Mouse (Mus musculus): ENCODE measurements around the gene Tada3. TPM values are rescaled to one million over a fixed set of nuclear protein-coding genes. Genes with fewer than 3 reads are reported as not detected.

Tada3 gene
- polyA plus RNA-seq, 1 experiment: 24.5 TPM

DNA sequence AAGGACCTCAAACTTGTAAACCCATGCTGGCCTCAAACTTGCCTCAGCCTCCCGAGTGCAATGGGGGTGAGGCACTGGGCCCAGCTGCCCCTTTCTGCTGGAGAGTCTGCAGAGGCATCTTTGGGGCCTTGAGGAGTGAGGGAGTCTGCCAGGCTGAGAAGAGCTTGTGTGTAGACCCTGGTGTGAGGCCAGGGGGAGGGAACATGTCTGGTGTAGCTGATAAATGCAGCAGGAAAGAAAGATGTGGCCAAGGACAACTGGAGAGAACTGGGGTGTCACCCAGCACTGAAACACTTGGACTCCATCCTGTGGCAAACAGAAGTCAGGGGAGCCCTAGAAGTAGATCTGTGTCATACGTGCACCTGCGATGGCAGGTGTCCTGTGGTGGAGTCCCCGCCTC lies 4.2 kb downstream of the Tada3 start:
- H3K4me1 ChIP-seq (ENCODE audit: control insufficient read depth, insufficient read depth, insufficient read length, low read length): no peaks in the 10 kb centered on the region; the same call in 1 of the 2 replicates

DNA sequence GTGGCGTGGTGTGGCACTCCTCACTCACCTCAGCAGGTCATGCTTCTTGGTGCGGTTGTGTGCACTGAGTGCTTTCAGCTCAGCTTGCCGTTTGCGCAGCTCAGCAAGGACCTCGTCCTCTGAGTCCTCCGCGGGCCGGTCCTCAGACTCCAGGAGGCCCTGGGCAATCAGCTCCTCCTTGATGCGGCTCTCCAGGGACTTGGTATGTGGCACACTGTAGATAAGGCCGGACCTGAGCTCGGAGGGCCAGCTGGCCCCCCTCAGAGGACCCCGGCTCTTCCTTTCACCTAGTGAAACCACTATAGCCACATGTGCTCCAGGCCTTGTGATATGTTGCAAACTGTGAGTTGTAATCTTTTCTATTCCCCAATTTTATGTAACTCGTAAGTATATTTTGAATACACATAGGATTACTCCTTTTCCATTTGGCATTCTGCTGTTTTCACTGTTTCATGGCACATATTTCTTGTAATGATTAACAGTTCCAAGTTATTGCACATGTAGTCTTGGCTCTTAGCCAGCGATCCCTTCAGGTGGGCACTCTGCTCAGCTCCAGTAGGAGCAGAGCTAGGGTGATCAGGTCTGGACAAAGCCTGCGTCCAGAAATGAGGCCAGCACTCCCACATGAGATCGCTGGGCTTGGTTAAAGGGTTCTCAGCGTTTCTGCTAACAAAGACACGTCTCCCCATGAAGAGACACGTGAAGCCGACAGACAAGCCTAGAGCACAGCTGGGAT lies 7.3 kb downstream of the Tada3 start:
- no peak overlapping the region for H3K27ac ChIP-seq (ENCODE audit: insufficient read depth, low read depth, low read length)
- TF ChIP-seq CTCF (IDR thresholded peaks at IDR 0.05; ENCODE audit: extremely low read depth, insufficient read length, insufficient replicate concordance, low read depth, low read length) (no peak), POLR2A (IDR thresholded peaks at IDR 0.05; ENCODE audit: low read depth, low read length) (no peak)
- 62% methylated on average over 20 of the region's 20 CpGs for WGBS
- H3K36me3 ChIP-seq (ENCODE audit: control insufficient read depth, insufficient read depth, low read length): peaks cover 62% of the 10 kb centered on the region
- H3K4me1 ChIP-seq (ENCODE audit: control insufficient read depth, insufficient read depth, insufficient read length, low read length): no peaks in the 10 kb centered on the region
- no peaks in the 10 kb centered on the region for H3K27me3 ChIP-seq (ENCODE audit: control insufficient read depth, insufficient read depth, low read length)
- no peak overlapping the region for H3K4me3 ChIP-seq (ENCODE audit: low read depth, low read length)

More for the DNA sequence above, 4.2 kb downstream of the Tada3 start:
- Histone ChIP-seq H3K36me3 (ENCODE audit: control insufficient read depth, insufficient read depth, low read length) (peaks cover 55% of the 10 kb centered on the region), H3K4me3 (ENCODE audit: low read depth, low read length) (no peak overlapping the region), H3K27ac (ENCODE audit: insufficient read depth, low read depth, low read length) (no peak overlapping the region), H3K27me3 (ENCODE audit: control insufficient read depth, insufficient read depth, low read length) (no peaks in the 10 kb centered on the region)
- TF ChIP-seq POLR2A (IDR thresholded peaks at IDR 0.05; ENCODE audit: low read depth, low read length) (no peak), CTCF (IDR thresholded peaks at IDR 0.05; ENCODE audit: extremely low read depth, insufficient read length, insufficient replicate concordance, low read depth, low read length) (no peak)
- WGBS: 76% methylated on average over 4 of the region's 4 CpGs

GRCm38 (mm10) chr6:113368577-113368976 lies 9.1 kb downstream of the Tada3 start:
- WGBS: 94% methylated on average over 5 of the region's 5 CpGs
- TF ChIP-seq CTCF (IDR thresholded peaks at IDR 0.05; ENCODE audit: extremely low read depth, insufficient read length, insufficient replicate concordance, low read depth, low read length): no peak
- TF ChIP-seq POLR2A (IDR thresholded peaks at IDR 0.05; ENCODE audit: low read depth, low read length): no peak
- no peak overlapping the region for H3K27ac ChIP-seq (ENCODE audit: insufficient read depth, low read depth, low read length)
- H3K36me3 ChIP-seq (ENCODE audit: control insufficient read depth, insufficient read depth, low read length): peaks cover 50% of the 10 kb centered on the region
- H3K4me3 ChIP-seq (ENCODE audit: low read depth, low read length): no peak overlapping the region
- no peaks in the 10 kb centered on the region for H3K4me1 ChIP-seq (ENCODE audit: control insufficient read depth, insufficient read depth, insufficient read length, low read length)
- H3K27me3 ChIP-seq (ENCODE audit: control insufficient read depth, insufficient read depth, low read length): no peaks in the 10 kb centered on the region

DNA sequence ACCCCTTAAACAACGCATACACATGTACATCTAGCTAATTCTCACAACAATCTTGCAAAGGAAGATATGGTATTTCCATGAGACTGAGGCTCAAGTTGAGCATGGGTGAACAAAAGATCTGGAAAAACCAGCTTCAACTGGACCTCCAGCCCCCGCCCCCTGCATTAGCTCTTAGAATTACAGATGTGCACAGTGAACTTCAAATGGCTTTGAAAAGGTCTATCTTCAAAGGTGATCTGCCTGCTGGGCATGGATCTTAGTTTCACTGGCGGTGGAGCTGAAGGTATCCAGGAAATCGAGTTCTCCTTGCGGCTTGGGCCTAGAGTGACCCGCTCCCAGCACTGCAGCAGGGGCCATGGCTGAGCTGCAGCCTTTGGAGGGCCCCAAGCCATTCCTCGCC lies 9.6 kb downstream of the Tada3 start:
- WGBS: 95% methylated on average over 7 of the region's 7 CpGs
- no peak overlapping the region for H3K4me3 ChIP-seq (ENCODE audit: low read depth, low read length)
- H3K36me3 ChIP-seq (ENCODE audit: control insufficient read depth, insufficient read depth, low read length): peaks cover 46% of the 10 kb centered on the region
- no peaks in the 10 kb centered on the region for H3K27me3 ChIP-seq (ENCODE audit: control insufficient read depth, insufficient read depth, low read length)
- no peak overlapping the region for H3K27ac ChIP-seq (ENCODE audit: insufficient read depth, low read depth, low read length)
- no peak for TF ChIP-seq POLR2A (IDR thresholded peaks at IDR 0.05; ENCODE audit: low read depth, low read length)
- TF ChIP-seq CTCF (IDR thresholded peaks at IDR 0.05; ENCODE audit: extremely low read depth, insufficient read length, insufficient replicate concordance, low read depth, low read length): no peak
- no peaks in the 10 kb centered on the region for H3K4me1 ChIP-seq (ENCODE audit: control insufficient read depth, insufficient read depth, insufficient read length, low read length)

- Histone ChIP-seq H3K4me1 (ENCODE audit: control insufficient read depth, insufficient read depth, insufficient read length, low read length) (no peaks in the 10 kb centered on the region), H3K4me3 (ENCODE audit: low read depth, low read length) (no peak overlapping the region), H3K27me3 (ENCODE audit: control insufficient read depth, insufficient read depth, low read length) (no peaks in the 10 kb centered on the region), H3K27ac (ENCODE audit: insufficient read depth, low read depth, low read length) (no peak overlapping the region), H3K36me3 (ENCODE audit: control insufficient read depth, insufficient read depth, low read length) (peaks cover 45% of the 10 kb centered on the region)
- 100% methylated on average over 1 of the region's 1 CpGs for WGBS
- TF ChIP-seq CTCF (IDR thresholded peaks at IDR 0.05; ENCODE audit: extremely low read depth, insufficient read length, insufficient replicate concordance, low read depth, low read length) (no peak), POLR2A (IDR thresholded peaks at IDR 0.05; ENCODE audit: low read depth, low read length) (no peak)
Observed at GRCm38 (mm10) chr6:113367574-113367973, 10.1 kb downstream of the Tada3 start.

- 94% methylated on average over 6 of the region's 6 CpGs for WGBS
- Histone ChIP-seq H3K4me1 (ENCODE audit: control insufficient read depth, insufficient read depth, insufficient read length, low read length) (no peaks in the 10 kb centered on the region), H3K27ac (ENCODE audit: insufficient read depth, low read depth, low read length) (no peak overlapping the region), H3K27me3 (ENCODE audit: control insufficient read depth, insufficient read depth, low read length) (no peaks in the 10 kb centered on the region), H3K4me3 (ENCODE audit: low read depth, low read length) (no peak overlapping the region), H3K36me3 (ENCODE audit: control insufficient read depth, insufficient read depth, low read length) (peaks cover 35% of the 10 kb centered on the region)
- no peak for TF ChIP-seq CTCF (IDR thresholded peaks at IDR 0.05; ENCODE audit: extremely low read depth, insufficient read length, insufficient replicate concordance, low read depth, low read length)
- no peak for TF ChIP-seq POLR2A (IDR thresholded peaks at IDR 0.05; ENCODE audit: low read depth, low read length)
Observed at GRCm38 (mm10) chr6:113366639-113367038, 11.0 kb downstream of the Tada3 start.

DNA sequence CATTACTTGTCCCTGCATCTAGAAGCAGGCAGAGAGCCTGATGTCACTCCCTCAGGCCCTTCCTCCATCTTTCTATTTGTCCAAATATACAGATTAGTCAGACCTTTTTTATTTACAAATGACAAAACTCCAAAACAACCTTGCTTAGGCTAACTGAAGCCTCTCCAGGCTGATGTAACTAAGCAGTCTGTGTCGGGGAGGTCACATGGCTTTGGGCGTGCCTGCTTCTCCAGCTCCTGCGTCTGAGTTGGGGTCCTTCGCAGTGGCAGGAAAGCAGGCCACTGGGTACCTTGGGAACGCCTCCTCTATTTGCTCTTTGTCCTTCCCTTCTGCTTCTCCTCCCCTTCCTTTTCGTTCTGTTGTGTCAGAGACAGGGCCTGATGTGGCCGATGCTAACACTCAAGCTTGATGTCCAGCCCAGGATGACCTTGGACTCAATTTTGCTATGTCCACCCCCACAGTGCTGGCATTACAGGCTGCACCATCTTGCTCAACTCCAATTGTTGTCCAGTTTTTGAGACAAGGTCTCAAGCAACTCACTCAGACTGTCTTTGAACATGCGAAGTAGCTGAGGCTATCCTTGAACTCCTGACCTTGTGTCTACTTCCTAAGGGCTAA lies 13.1 kb downstream of the Tada3 start:
- TF ChIP-seq POLR2A (IDR thresholded peaks at IDR 0.05; ENCODE audit: low read depth, low read length) (no peak), CTCF (IDR thresholded peaks at IDR 0.05; ENCODE audit: extremely low read depth, insufficient read length, insufficient replicate concordance, low read depth, low read length) (no peak)
- H3K27me3 ChIP-seq (ENCODE audit: control insufficient read depth, insufficient read depth, low read length): no peaks in the 10 kb centered on the region
- peak overlapping the region; percentile 11; the same call in 1 of the 2 replicates for H3K27ac ChIP-seq (ENCODE audit: insufficient read depth, low read depth, low read length)
- H3K36me3 ChIP-seq (ENCODE audit: control insufficient read depth, insufficient read depth, low read length): peaks cover 18% of the 10 kb centered on the region
- H3K4me3 ChIP-seq (ENCODE audit: low read depth, low read length): no peak overlapping the region
- WGBS: 58% methylated on average over 8 of the region's 8 CpGs
- no peaks in the 10 kb centered on the region for H3K4me1 ChIP-seq (ENCODE audit: control insufficient read depth, insufficient read depth, insufficient read length, low read length)
